Mouse (Mus musculus): ENCODE measurements around the gene Csf1. TPM values are rescaled to one million over a fixed set of nuclear protein-coding genes. Genes with fewer than 3 reads are reported as not detected.
"Not testable (repeated sequence)": the region's sequence is repeated elsewhere in the genome, so short reads cannot be mapped to it uniquely, and the experiment has no call there.

Gene Csf1
- polyA plus RNA-seq, 1 experiment from 2014 or later = 12.8 TPM

GRCm38 (mm10) chr3:107735620-107736019 is 24.6 kb downstream of the Csf1 start:
- not testable (repeated sequence) for H3K9ac ChIP-seq; H3K27ac ChIP-seq (ENCODE audit: poor library complexity, severe bottlenecking); H3K4me2 ChIP-seq; H3K9me3 ChIP-seq (replicated peaks); H3K36me3 ChIP-seq; ATAC-seq (ENCODE audit: insufficient number of reproducible peaks, low FRiP score); H3K4me3 ChIP-seq; H3K27me3 ChIP-seq (replicated peaks)
- peaks cover 24% of the 10 kb centered on the region for H3K4me1 ChIP-seq (replicated peaks)
- 93% methylated on average over 13 of the region's 13 CpGs for WGBS

GRCm38 (mm10) chr3:107733329-107733728 is 26.9 kb downstream of the Csf1 start:
- no peak overlapping the region for H3K9ac ChIP-seq
- no peaks in the 10 kb centered on the region for H3K9me3 ChIP-seq (replicated peaks)
- 72% methylated on average over 1 of the region's 1 CpGs for WGBS
- H3K27ac ChIP-seq (ENCODE audit: poor library complexity, severe bottlenecking) = no peak overlapping the region
- no peak overlapping the region for H3K4me3 ChIP-seq
- H3K4me2 ChIP-seq = no peak overlapping the region
- peaks cover 12% of the 10 kb centered on the region for H3K4me1 ChIP-seq (replicated peaks)
- H3K27me3 ChIP-seq (replicated peaks) = no peaks in the 10 kb centered on the region
- ATAC-seq (ENCODE audit: insufficient number of reproducible peaks, low FRiP score) = no peak
- H3K36me3 ChIP-seq = no peaks in the 10 kb centered on the region

GRCm38 (mm10) chr3:107730236-107730635 is 30.0 kb downstream of the Csf1 start:
- Histone ChIP-seq H3K4me1 (replicated peaks) (peaks cover 9% of the 10 kb centered on the region), H3K27me3 (replicated peaks) (no peaks in the 10 kb centered on the region)

GRCm38 (mm10) chr3:107728509-107728908 is 31.8 kb downstream of the Csf1 start:
- Histone ChIP-seq H3K36me3 (no peaks in the 10 kb centered on the region), H3K27me3 (replicated peaks) (no peaks in the 10 kb centered on the region), H3K4me3 (no peak overlapping the region), H3K9me3 (replicated peaks) (no peaks in the 10 kb centered on the region), H3K9ac (no peak overlapping the region), H3K27ac (ENCODE audit: poor library complexity, severe bottlenecking) (no peak overlapping the region), H3K4me2 (no peak overlapping the region), H3K4me1 (replicated peaks) (peaks cover 7% of the 10 kb centered on the region)
- no peak for ATAC-seq (ENCODE audit: insufficient number of reproducible peaks, low FRiP score)
- 60% methylated on average over 1 of the region's 1 CpGs for WGBS

More at GRCm38 (mm10) chr3:107730236-107730635, 30.0 kb downstream of the Csf1 start:
- no peak for ATAC-seq (ENCODE audit: insufficient number of reproducible peaks, low FRiP score)
- H3K9me3 ChIP-seq (replicated peaks) = no peaks in the 10 kb centered on the region
- H3K9ac ChIP-seq = no peak overlapping the region
- 75% methylated on average over 2 of the region's 2 CpGs for WGBS
- H3K27ac ChIP-seq (ENCODE audit: poor library complexity, severe bottlenecking) = no peak overlapping the region
- no peak overlapping the region for H3K4me3 ChIP-seq
- H3K36me3 ChIP-seq = no peaks in the 10 kb centered on the region
- no peak overlapping the region for H3K4me2 ChIP-seq

- no peaks in the 10 kb centered on the region for H3K36me3 ChIP-seq
- H3K4me1 ChIP-seq (replicated peaks) = peaks cover 30% of the 10 kb centered on the region
- no peak overlapping the region for H3K4me2 ChIP-seq
- H3K27me3 ChIP-seq (replicated peaks) = no peaks in the 10 kb centered on the region
- ATAC-seq (ENCODE audit: insufficient number of reproducible peaks, low FRiP score) = no peak
- H3K9me3 ChIP-seq (replicated peaks) = no peaks in the 10 kb centered on the region
- H3K4me3 ChIP-seq = no peak overlapping the region
- no peak overlapping the region for H3K9ac ChIP-seq
- WGBS = 57% methylated on average over 1 of the region's 1 CpGs
- H3K27ac ChIP-seq (ENCODE audit: poor library complexity, severe bottlenecking) = no peak overlapping the region
These were observed 44.3 kb downstream of the Csf1 start for GRCm38 (mm10) chr3:107715971-107716370.

- no peak overlapping the region for H3K27ac ChIP-seq (ENCODE audit: poor library complexity, severe bottlenecking)
- 65% methylated on average over 5 of the region's 5 CpGs for WGBS
- ATAC-seq (ENCODE audit: insufficient number of reproducible peaks, low FRiP score) = no peak
These were observed 45.9 kb downstream of the Csf1 start for GRCm38 (mm10) chr3:107714276-107714933.

GRCm38 (mm10) chr3:107712081-107712480 is 48.2 kb downstream of the Csf1 start:
- no peaks in the 10 kb centered on the region for H3K27me3 ChIP-seq (replicated peaks)
- ATAC-seq (ENCODE audit: insufficient number of reproducible peaks, low FRiP score) = no peak
- no peak overlapping the region for H3K9ac ChIP-seq
- no peak overlapping the region for H3K4me3 ChIP-seq
- no peaks in the 10 kb centered on the region for H3K9me3 ChIP-seq (replicated peaks)
- peaks cover 20% of the 10 kb centered on the region for H3K4me1 ChIP-seq (replicated peaks)
- 52% methylated on average over 3 of the region's 3 CpGs for WGBS
- no peaks in the 10 kb centered on the region for H3K36me3 ChIP-seq
- H3K4me2 ChIP-seq = no peak overlapping the region
- H3K27ac ChIP-seq (ENCODE audit: poor library complexity, severe bottlenecking) = no peak overlapping the region

More at GRCm38 (mm10) chr3:107714276-107714933, 45.9 kb downstream of the Csf1 start:
- Histone ChIP-seq H3K4me1 (replicated peaks) (peaks cover 30% of the 10 kb centered on the region), H3K9me3 (replicated peaks) (no peaks in the 10 kb centered on the region), H3K36me3 (no peaks in the 10 kb centered on the region), H3K9ac (no peak overlapping the region), H3K4me3 (no peak overlapping the region), H3K4me2 (no peak overlapping the region), H3K27me3 (replicated peaks) (no peaks in the 10 kb centered on the region)

GRCm38 (mm10) chr3:107709156-107709555 is 51.1 kb downstream of the Csf1 start:
- WGBS = 64% methylated on average over 3 of the region's 3 CpGs
- H3K9ac ChIP-seq = no peak overlapping the region
- H3K27me3 ChIP-seq (replicated peaks) = no peaks in the 10 kb centered on the region
- no peak overlapping the region for H3K27ac ChIP-seq (ENCODE audit: poor library complexity, severe bottlenecking)
- H3K4me2 ChIP-seq = no peak overlapping the region
- no peaks in the 10 kb centered on the region for H3K9me3 ChIP-seq (replicated peaks)
- no peaks in the 10 kb centered on the region for H3K36me3 ChIP-seq
- ATAC-seq (ENCODE audit: insufficient number of reproducible peaks, low FRiP score) = no peak
- H3K4me1 ChIP-seq (replicated peaks) = peaks cover 8% of the 10 kb centered on the region; the same call in 1 of the 2 replicates
- H3K4me3 ChIP-seq = no peak overlapping the region

GRCm38 (mm10) chr3:107707239-107707638 is 53.0 kb downstream of the Csf1 start:
- H3K4me3 ChIP-seq = no peak overlapping the region
- no peaks in the 10 kb centered on the region for H3K36me3 ChIP-seq
- H3K27me3 ChIP-seq (replicated peaks) = no peaks in the 10 kb centered on the region
- no peak overlapping the region for H3K27ac ChIP-seq (ENCODE audit: poor library complexity, severe bottlenecking)
- no peak overlapping the region for H3K9ac ChIP-seq
- WGBS = 59% methylated on average over 4 of the region's 4 CpGs
- no peak for ATAC-seq (ENCODE audit: insufficient number of reproducible peaks, low FRiP score)
- no peak overlapping the region for H3K4me2 ChIP-seq
- H3K4me1 ChIP-seq (replicated peaks) = 0 out of 2 replicates have a peak, but pooled peaks cover 11% of the 10 kb centered on the region
- no peaks in the 10 kb centered on the region for H3K9me3 ChIP-seq (replicated peaks)

- no peaks in the 10 kb centered on the region for H3K36me3 ChIP-seq
- 27% methylated on average over 2 of the region's 2 CpGs for WGBS
These were observed 54.1 kb downstream of the Csf1 start for GRCm38 (mm10) chr3:107706164-107706563.

GRCm38 (mm10) chr3:107704371-107704705 is 55.9 kb downstream of the Csf1 start:
- no peak overlapping the region for H3K27ac ChIP-seq (ENCODE audit: poor library complexity, severe bottlenecking)
- no peak for ATAC-seq (ENCODE audit: insufficient number of reproducible peaks, low FRiP score)
- 29% methylated on average over 1 of the region's 1 CpGs for WGBS
- H3K27me3 ChIP-seq (replicated peaks) = no peaks in the 10 kb centered on the region
- H3K4me2 ChIP-seq = no peak overlapping the region
- no peak overlapping the region for H3K4me3 ChIP-seq
- H3K36me3 ChIP-seq = no peaks in the 10 kb centered on the region
- H3K9me3 ChIP-seq (replicated peaks) = no peaks in the 10 kb centered on the region
- 0 out of 2 replicates have a peak, but pooled peaks cover 11% of the 10 kb centered on the region for H3K4me1 ChIP-seq (replicated peaks)
- H3K9ac ChIP-seq = no peak overlapping the region

More at GRCm38 (mm10) chr3:107706164-107706563, 54.1 kb downstream of the Csf1 start:
- Histone ChIP-seq H3K4me1 (replicated peaks) (0 out of 2 replicates have a peak, but pooled peaks cover 11% of the 10 kb centered on the region), H3K9ac (no peak overlapping the region), H3K27me3 (replicated peaks) (no peaks in the 10 kb centered on the region), H3K4me2 (no peak overlapping the region), H3K27ac (ENCODE audit: poor library complexity, severe bottlenecking) (no peak overlapping the region), H3K9me3 (replicated peaks) (no peaks in the 10 kb centered on the region), H3K4me3 (no peak overlapping the region)
- no peak for ATAC-seq (ENCODE audit: insufficient number of reproducible peaks, low FRiP score)
